29 mouse cellular contexts compared by ENCODE assay signal in genomic region chr3:53310615-53311014, GRCm38 (mm10).
A peak's percentile ranks its signal among the peaks of the same experiment; 100 is the strongest.
DNase-seq lines count a peak whose midpoint lies in the region; ATAC-seq and TF ChIP-seq lines count a peak whose summit lies in the region.
"Had no signal": no experiment of that assay in that cellular context is flagged by ENCODE, and none has a peak within 500 bp of the region (broad histone marks: within the 10 kb centered on the region; RNA-seq: fewer than 3 reads in every experiment).

No protein-coding gene starts in this region.

- ATAC-seq in forebrain, embryonic 13.5 days, result peak; percentile 82; the same call in 1 of the 2 replicates
- no peak for ATAC-seq in forebrain, embryonic 11.5 days (replicated peaks; ENCODE audit: low FRiP score)
- ATAC-seq in frontal cortex, adult (ENCODE audit: low TSS enrichment), result 0 out of 2 replicates have a peak, but pooled peaks have one; percentile 32
- no peak for ATAC-seq in megakaryocyte-erythroid progenitor cell, adult 5-6 weeks (replicated peaks; ENCODE audit: low FRiP score, low TSS enrichment, poor library complexity, severe bottlenecking)
- ATAC-seq: activated CD4-positive, CD25-positive, alpha-beta regulatory T cell, adult 4 months; hindbrain, postnatal 0 days; inflammation-experienced regulatory T-cells, adult 6 months; intestine, embryonic 16.5 days had no signal

- H3K4me2 ChIP-seq in forebrain, embryonic 13.5 days, result no peak overlapping the region
- H3K4me2 ChIP-seq in forebrain, embryonic 11.5 days (ENCODE audit: low read depth, low read length, severe bottlenecking), result no peak overlapping the region
- H3K4me2 ChIP-seq: embryonic facial prominence, embryonic 13.5 days; heart, embryonic 12.5 days; heart, embryonic 15.5 days; hindbrain, embryonic 14.5 days had no signal

- no peak overlapping the region for H3K4me3 ChIP-seq in forebrain, embryonic 13.5 days
- H3K4me3 ChIP-seq in forebrain, embryonic 11.5 days (ENCODE audit: low read depth, low read length), result no peak overlapping the region
- no peak overlapping the region for H3K4me3 ChIP-seq in left cerebral cortex, adult 2 months
- H3K4me3 ChIP-seq: embryonic facial prominence, embryonic 10.5 days; embryonic facial prominence, embryonic 13.5 days; gastrocnemius, adult 2 months; heart, embryonic 12.5 days; heart, embryonic 15.5 days had no signal

- no peak overlapping the region for H3K27ac ChIP-seq in forebrain, embryonic 13.5 days
- no peak overlapping the region for H3K27ac ChIP-seq in forebrain, embryonic 11.5 days (ENCODE audit: low read depth, low read length)
- peak overlapping the region; percentile 36; the same call in 1 of the 2 replicates for H3K27ac ChIP-seq in left cerebral cortex, adult 2 months
- H3K27ac ChIP-seq: embryonic facial prominence, embryonic 10.5 days; embryonic facial prominence, embryonic 13.5 days; gastrocnemius, adult 2 months; heart, embryonic 15.5 days; hindbrain, embryonic 14.5 days; hindbrain, postnatal 0 days had no signal

- no peak for DNase-seq in forebrain, embryonic 11.5 days (ENCODE audit: low spot score)
- DNase-seq in frontal cortex, adult 2 months (ENCODE audit: extremely low spot score in 1 of 2, low spot score in 1 of 2), result no peak
- no peak for DNase-seq in left cerebral cortex, adult 2 months (ENCODE audit: extremely low spot score in 1 of 2, low spot score in 2 of 2)
- no peak for DNase-seq in left cerebral cortex, postnatal 14 days (ENCODE audit: low spot score in 2 of 2)
- DNase-seq in cerebellum, adult 11 months, result no peak
- DNase-seq: adrenal gland, adult 8-10 months; adrenal gland, postnatal 25 days; cerebellum, adult 2 months; cerebellum, adult 9-11 months; cerebellum, postnatal 25 days; embryo, embryonic 11 days; gastrocnemius, adult 2 months; gastrocnemius, postnatal 14 days; heart, adult 18-20 months; heart, postnatal 10 days; heart, postnatal 36 days; kidney, adult 18-20 months had no signal

- H3K4me1 ChIP-seq in forebrain, embryonic 13.5 days, result no peaks in the 10 kb centered on the region
- no peaks in the 10 kb centered on the region for H3K4me1 ChIP-seq in forebrain, embryonic 11.5 days (replicated peaks; ENCODE audit: control insufficient read depth, insufficient read depth, low read length)
- H3K4me1 ChIP-seq: embryonic facial prominence, embryonic 10.5 days; embryonic facial prominence, embryonic 13.5 days; heart, embryonic 12.5 days; heart, embryonic 15.5 days had no signal

- no peak for TF ChIP-seq CTCF in left cerebral cortex, adult 2 months (IDR thresholded peaks at IDR 0.05)

- 92% methylated on average over 2 of the region's 2 CpGs for WGBS in forebrain, embryonic 13.5 days
- WGBS in forebrain, embryonic 11.5 days, result 94% methylated on average over 2 of the region's 2 CpGs

- 0 out of 2 replicates have a peak, but pooled peaks cover 3% of the 10 kb centered on the region for H3K9me3 ChIP-seq in forebrain, embryonic 13.5 days (replicated peaks)
- peaks cover 2% of the 10 kb centered on the region; the same call in 1 of the 2 replicates for H3K9me3 ChIP-seq in forebrain, embryonic 11.5 days (ENCODE audit: control insufficient read depth, low read length)
- H3K9me3 ChIP-seq: heart, embryonic 15.5 days had no signal

- intact Hi-C loops in left cerebral cortex, adult 2 months (cut with DNase I), result loop anchor here (5.0 kb wide), 2 partner anchors 67 to 268 kb away; partner anchors contain the start of gene Lhfp
- intact Hi-C loops in left cerebral cortex, postnatal 14 days (cut with DNase I), result no loop called here

- H3K27me3 ChIP-seq in forebrain, embryonic 13.5 days, result no peaks in the 10 kb centered on the region
- no peaks in the 10 kb centered on the region for H3K27me3 ChIP-seq in forebrain, embryonic 11.5 days (ENCODE audit: control insufficient read depth, insufficient read depth, low read length)
- H3K27me3 ChIP-seq: embryonic facial prominence, embryonic 13.5 days; heart, embryonic 12.5 days; heart, embryonic 15.5 days had no signal

- H3K36me3 ChIP-seq in forebrain, embryonic 13.5 days (ENCODE audit: poor library complexity, severe bottlenecking), result no peaks in the 10 kb centered on the region
- H3K36me3 ChIP-seq in forebrain, embryonic 11.5 days (ENCODE audit: control insufficient read depth, insufficient read depth, low read length), result no peaks in the 10 kb centered on the region
- H3K36me3 ChIP-seq: embryonic facial prominence, embryonic 10.5 days; embryonic facial prominence, embryonic 13.5 days; heart, embryonic 12.5 days; heart, embryonic 15.5 days had no signal

- no peak overlapping the region for H3K9ac ChIP-seq in forebrain, embryonic 13.5 days
- no peak overlapping the region for H3K9ac ChIP-seq in forebrain, embryonic 11.5 days (ENCODE audit: low read length)
- H3K9ac ChIP-seq: embryonic facial prominence, embryonic 13.5 days; heart, embryonic 12.5 days; heart, embryonic 15.5 days; hindbrain, embryonic 14.5 days had no signal

Comparison
In these comparisons a context has a peak if more than half of its experiments do, and no peak if none do; other contexts are left out.
1. ATAC-seq: peak in forebrain, embryonic 13.5 days (single experiment) and frontal cortex, adult (single experiment); none in forebrain, embryonic 11.5 days (single experiment) and megakaryocyte-erythroid progenitor cell, adult 5-6 weeks (single experiment).